Mouse (Mus musculus): ENCODE measurements around the gene Zg16.

Zg16 gene

GRCm38 (mm10) chr7:127066317-127066716, 20.8 kb downstream of the Zg16 start:
- DNase-seq, result no peak

GRCm38 (mm10) chr7:127065538-127065937, 21.6 kb downstream of the Zg16 start:
- DNase-seq, result no peak

GRCm38 (mm10) chr7:127055026-127055585, 32.0 kb downstream of the Zg16 start:
- no peak for DNase-seq

GRCm38 (mm10) chr7:127041851-127042672, 45.1 kb downstream of the Zg16 start, which contains the start of gene Kif22:
Kif22 (minus strand) TSS chr7:127042471.
- peak; percentile 93 for DNase-seq

GRCm38 (mm10) chr7:127031244-127031643, 55.9 kb downstream of the Zg16 start:
- DNase-seq, result no peak

GRCm38 (mm10) chr7:127030172-127030571, 57.0 kb downstream of the Zg16 start:
- no peak for DNase-seq

GRCm38 (mm10) chr7:127027885-127028284, 59.2 kb downstream of the Zg16 start:
- DNase-seq, result no peak

GRCm38 (mm10) chr7:127026984-127027726, 60.0 kb downstream of the Zg16 start, which contains the start of gene Maz:
Maz (minus strand) TSS chr7:127027037.
- DNase-seq, result peak; percentile 100

GRCm38 (mm10) chr7:127026616-127026983, 60.5 kb downstream of the Zg16 start:
- no peak for DNase-seq

- DNase-seq, result peak; percentile 87
Observed at GRCm38 (mm10) chr7:127026161-127026600, 60.9 kb downstream of the Zg16 start.

- peak; percentile 67 for DNase-seq
Observed at GRCm38 (mm10) chr7:127025556-127026160, 61.5 kb downstream of the Zg16 start.

GRCm38 (mm10) chr7:127024755-127025555, 62.2 kb downstream of the Zg16 start:
- DNase-seq, result peak; percentile 91

GRCm38 (mm10) chr7:127023896-127024690, 63.0 kb downstream of the Zg16 start:
- DNase-seq, result no peak

GRCm38 (mm10) chr7:127023272-127023691, 63.8 kb downstream of the Zg16 start:
- no peak for DNase-seq

- DNase-seq, result no peak
Observed at GRCm38 (mm10) chr7:127022528-127023271, 64.4 kb downstream of the Zg16 start.

- DNase-seq, result no peak
Observed at GRCm38 (mm10) chr7:127021563-127022527, 65.3 kb downstream of the Zg16 start.

- peak; percentile 64 for DNase-seq
Observed at GRCm38 (mm10) chr7:127020901-127021562, 66.1 kb downstream of the Zg16 start, which contains the start of the genes Gm42742 and Prrt2. Gm42742 (minus strand) TSS chr7:127021097. Prrt2 (minus strand) TSS chr7:127021211.

GRCm38 (mm10) chr7:127020491-127020890, 66.6 kb downstream of the Zg16 start:
- no peak for DNase-seq

GRCm38 (mm10) chr7:127020031-127020430, 67.1 kb downstream of the Zg16 start:
- DNase-seq, result no peak

Measured in kidney, postnatal 14 days (tissue).